Mouse (Mus musculus): Measurements from ENCODE around the gene Cyp2j13. TPM values are rescaled to one million over a fixed set of nuclear protein-coding genes. Genes with fewer than 3 reads are reported as not detected.
"Not testable (repeated sequence)": the region's sequence is repeated elsewhere in the genome, so short reads cannot be mapped to it uniquely, and the experiment has no call there.

Gene Cyp2j13
- total RNA-seq (2021): 1 to 10 TPM; 1.0 to 1.4 TPM

DNA sequence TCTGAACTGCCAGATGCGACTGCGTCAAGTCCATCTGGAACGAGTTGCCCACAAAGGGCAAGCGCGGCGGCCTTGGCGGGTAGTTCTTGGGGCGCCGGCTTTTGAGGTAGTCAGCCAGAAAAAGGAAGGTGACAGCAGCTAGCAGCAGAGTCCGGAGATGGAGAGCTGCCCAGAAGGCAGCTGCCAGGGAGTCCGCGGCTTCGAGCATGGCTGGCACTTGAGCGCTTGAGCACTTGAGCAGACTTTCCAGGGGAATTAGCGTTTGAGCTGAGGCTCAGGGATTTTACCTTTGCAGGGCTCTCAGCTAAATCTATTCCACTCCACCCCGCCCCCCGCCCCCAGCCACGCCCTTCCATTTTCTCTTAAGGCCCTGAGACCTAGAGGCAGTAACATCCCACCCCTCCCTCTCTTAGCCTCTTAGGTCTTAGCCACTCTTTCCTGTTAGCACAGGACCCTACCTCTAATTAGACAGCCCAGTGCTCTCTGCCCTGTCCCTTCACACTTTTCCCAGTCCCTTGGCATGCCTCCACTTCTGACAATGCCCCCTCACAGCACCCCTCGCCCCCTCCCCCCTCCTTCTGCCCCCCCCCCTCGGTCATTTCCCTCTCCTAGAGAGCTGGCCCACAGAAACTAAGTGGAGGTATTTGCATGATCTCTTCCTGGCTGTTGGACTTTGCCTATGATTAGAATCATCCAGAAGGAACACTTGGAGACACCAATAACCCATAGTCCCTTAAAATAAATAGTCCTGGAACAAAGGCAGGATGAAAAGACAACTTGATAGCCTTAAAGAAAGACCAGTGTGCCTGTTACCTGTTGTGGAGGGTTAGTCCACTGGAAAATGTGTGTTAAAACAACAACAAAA, at the start of gene Cyp2j13:
Gene Cyp2j13, minus strand, starts transcription at position 286 of the 865 bp plus-strand sequence.
- DNase-seq (ENCODE audit: low spot score in 2 of 2): peak; percentile 13 to 36
- intact Hi-C loops (cut with DNase I): no loop called here

GRCm38 (mm10) chr4:96096841-96097240, 19.5 kb upstream of the Cyp2j13 start:
- peak in 1 of 2 experiments; percentile 12 for DNase-seq (ENCODE audit: low spot score in 2 of 2)
- intact Hi-C loops (cut with DNase I): no loop called here

- DNase-seq (ENCODE audit: low spot score in 2 of 2): no peak
- intact Hi-C loops (cut with DNase I): loop anchor here (5.0 kb wide), 2 partner anchors 435 to 590 kb away; no protein-coding TSS in a partner anchor
These were observed 14.5 kb upstream of the Cyp2j13 start for GRCm38 (mm10) chr4:96091869-96092268.

DNA sequence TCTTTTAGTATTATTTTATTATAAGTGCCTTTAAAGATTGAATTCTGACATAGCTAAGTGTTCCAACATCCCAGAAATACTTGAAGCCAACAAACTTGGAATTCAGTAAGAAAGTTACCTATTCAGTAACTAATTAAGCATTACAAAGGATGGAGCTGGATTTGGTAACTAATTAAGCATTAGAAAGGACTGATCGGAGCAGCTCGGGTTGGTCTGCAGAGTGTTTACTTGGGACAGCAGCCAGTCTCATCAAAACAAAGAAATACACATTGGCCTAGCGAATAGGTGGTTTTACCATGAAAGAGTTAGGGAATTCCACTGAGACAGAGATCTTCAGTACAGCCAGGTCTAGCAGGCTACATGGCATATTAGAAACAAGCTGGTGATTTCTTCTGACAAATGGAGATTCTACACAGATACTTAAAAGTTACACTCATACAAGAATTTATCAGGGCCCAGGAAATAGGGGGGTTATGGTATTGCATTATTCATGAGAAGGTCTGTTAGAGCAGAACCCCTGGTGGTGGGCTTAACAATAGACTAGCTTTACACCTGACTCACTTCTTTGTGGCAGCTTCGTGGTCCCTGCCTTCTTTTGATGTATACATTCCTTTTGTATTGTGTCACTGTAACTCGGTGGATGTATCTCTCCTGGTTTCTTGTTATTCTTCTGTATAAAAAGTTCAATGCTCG, 12.2 kb upstream of the Cyp2j13 start:
- intact Hi-C loops (cut with DNase I): loop anchor here (5.0 kb wide), 2 partner anchors 438 to 593 kb away; no protein-coding TSS in a partner anchor
- DNase-seq (ENCODE audit: low spot score in 2 of 2): not testable (repeated sequence)

DNA sequence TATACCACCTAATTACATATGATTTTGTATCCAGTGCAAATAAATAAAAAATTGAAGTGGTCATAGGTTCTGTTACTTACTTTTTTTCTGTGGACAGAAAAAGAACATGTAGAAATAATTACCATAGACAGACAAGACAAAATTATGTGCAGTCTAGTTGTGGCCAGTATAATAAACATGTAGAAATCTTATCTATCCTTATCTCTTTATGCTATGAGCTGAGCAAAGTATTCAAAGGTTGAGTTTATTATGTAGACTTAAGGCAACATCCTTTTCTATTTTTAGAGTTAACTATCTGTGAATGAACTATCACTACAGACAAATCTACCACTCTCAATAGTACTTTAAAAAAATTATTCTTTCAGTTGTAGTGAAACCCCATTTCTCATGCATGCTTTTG, 962 bp upstream of the Cyp2j13 start:
- intact Hi-C loops (cut with DNase I): no loop called here
- no peak for DNase-seq (ENCODE audit: low spot score in 2 of 2)

- DNase-seq (ENCODE audit: low spot score in 2 of 2): no peak
- intact Hi-C loops (cut with DNase I): no loop called here
These were observed 15.3 kb downstream of the Cyp2j13 start for GRCm38 (mm10) chr4:96062045-96062444.

- no peak for DNase-seq (ENCODE audit: low spot score in 2 of 2)
- intact Hi-C loops (cut with DNase I): no loop called here
These were observed 17.2 kb downstream of the Cyp2j13 start for GRCm38 (mm10) chr4:96060106-96060505.

GRCm38 (mm10) chr4:96028412-96028811, 48.9 kb downstream of the Cyp2j13 start:
- intact Hi-C loops (cut with DNase I): loop anchor here (10.0 kb wide), 1 partner anchor 1024 kb away; no protein-coding TSS in a partner anchor
- peak; percentile 31 to 75 for DNase-seq (ENCODE audit: low spot score in 2 of 2)

GRCm38 (mm10) chr4:96022803-96023202, 54.5 kb downstream of the Cyp2j13 start:
- intact Hi-C loops (cut with DNase I): loop anchor here (10.0 kb wide), 1 partner anchor 1018 kb away; no protein-coding TSS in a partner anchor
- DNase-seq (ENCODE audit: low spot score in 2 of 2): peak in 1 of 2 experiments; percentile 25

DNA sequence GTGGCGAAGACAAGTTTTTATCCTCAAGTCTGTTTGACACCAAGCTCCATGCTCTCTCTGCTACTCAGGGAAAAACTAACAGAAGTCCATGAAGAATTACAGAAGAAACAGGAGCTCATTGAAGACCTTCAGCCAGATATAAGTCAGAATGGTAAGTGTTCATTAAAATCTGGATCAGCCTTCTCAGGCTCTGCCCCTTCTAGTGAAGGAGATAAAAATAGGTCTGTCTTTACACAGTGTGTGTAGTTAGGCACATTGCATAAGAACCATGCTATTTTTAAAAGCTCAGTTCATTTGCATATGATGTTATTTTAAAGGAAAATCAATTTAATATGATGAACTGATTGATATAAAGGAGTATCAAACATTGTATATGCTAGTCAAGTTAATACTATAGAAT, 60.5 kb downstream of the Cyp2j13 start:
- intact Hi-C loops (cut with DNase I): no loop called here
- peak in 1 of 2 experiments; percentile 16 for DNase-seq (ENCODE audit: low spot score in 2 of 2)

DNA sequence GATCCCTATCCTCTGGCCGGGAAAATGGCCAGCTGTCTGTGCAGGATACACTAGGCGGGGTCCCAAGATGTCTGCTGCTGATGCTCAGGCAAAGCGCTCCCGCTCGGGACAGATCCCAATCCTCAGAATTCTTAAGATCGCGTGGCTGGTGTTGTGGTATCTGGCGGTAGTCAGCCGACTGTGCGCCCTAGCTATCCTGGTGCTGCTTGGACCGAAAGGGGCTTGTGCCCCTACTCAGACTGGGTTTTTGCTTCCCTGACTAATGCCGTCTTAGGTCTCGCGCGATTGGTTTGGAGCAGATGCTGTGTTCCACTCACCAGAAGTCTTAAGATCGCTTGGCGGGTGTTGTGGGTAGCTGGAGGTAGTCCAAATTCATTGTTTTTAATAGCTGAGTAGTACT, 95.1 kb downstream of the Cyp2j13 start:
- DNase-seq (ENCODE audit: low spot score in 2 of 2); intact Hi-C loops (cut with DNase I): not testable (repeated sequence)

Other genes with a start within 250 kb of the Cyp2j13 start
- 10 to 100 TPM; 75.1 to 81.0 TPM for gene Hook1, start 110.3 kb downstream of the Cyp2j13 start, total RNA-seq (2021)
- gene Cyp2j12, start 63.6 kb upstream of the Cyp2j13 start, total RNA-seq (2021): 1 to 10 TPM; 1.8 to 2.5 TPM
- not detected for gene Cyp2j7, start 159.1 kb upstream of the Cyp2j13 start, total RNA-seq (2021)

Measured in left cerebral cortex, postnatal 25 days (tissue).